Mouse (Mus musculus) liver, embryonic 14.5 days (tissue): ENCODE data around the gene BC004004.

Source experiments
- CTCF ChIP-seq: IDR thresholded peaks from 2 replicates; pipeline ENCODE4 v1.5.1; 2016; ENCODE audit warnings: antibody characterized with exemption, low read depth, control low read depth
- EP300 ChIP-seq: IDR thresholded peaks from 2 replicates; pipeline ENCODE4 v1.6.1; 2016; ENCODE audit warnings: antibody characterized with exemption, low read depth

- no peak for TF ChIP-seq EP300
- no peak for TF ChIP-seq CTCF
Measured at GRCm38 (mm10) chr17:29295835-29296234, 27.2 kb downstream of the BC004004 start.
